Mouse (Mus musculus): ENCODE measurements at regions not wholly inside any gene's neighbourhood (a gene's known extent, or its start where the extent isn't known, plus 50 kb on each side); places are given as distances from the start of the nearest gene placed in this dataset.

DNA sequence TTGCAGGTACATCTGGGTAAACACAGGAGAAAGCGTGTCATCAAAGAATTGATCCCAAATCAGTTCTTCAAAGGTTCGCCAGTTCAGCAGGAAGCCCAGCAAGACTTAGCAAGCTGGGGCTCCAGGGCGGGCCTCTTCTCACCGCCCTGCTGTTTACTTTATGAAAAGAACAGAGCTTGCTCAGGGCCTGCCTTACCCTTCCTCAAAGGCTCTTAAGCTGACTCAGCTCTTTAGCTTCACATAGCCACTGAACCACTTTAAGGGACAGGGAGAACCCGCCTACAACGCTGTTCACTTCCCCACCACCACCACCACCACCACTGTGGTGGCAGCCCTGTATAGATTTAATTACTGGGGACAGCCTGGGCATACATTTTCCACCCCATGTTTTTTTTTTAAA, 148.5 kb downstream of the Clic5 start:
- Histone ChIP-seq H3K9me3 (ENCODE audit: control insufficient read depth, low read length) (no peaks in the 10 kb centered on the region), H3K27ac (replicated peaks; ENCODE audit: low read depth, low read length) (no peak overlapping the region), H3K4me3 (replicated peaks; ENCODE audit: low read depth, low read length) (no peak overlapping the region), H3K4me1 (ENCODE audit: control insufficient read depth, insufficient read depth, low read length) (no peaks in the 10 kb centered on the region), H3K4me2 (ENCODE audit: low read length) (no peak overlapping the region), H3K36me3 (ENCODE audit: control insufficient read depth, insufficient read depth, low read length) (no peaks in the 10 kb centered on the region), H3K27me3 (ENCODE audit: control insufficient read depth, insufficient read depth, low read length) (no peaks in the 10 kb centered on the region), H3K9ac (replicated peaks; ENCODE audit: low read length) (no peak overlapping the region)
- WGBS = 33% methylated on average over 6 of the region's 6 CpGs
- no peak for DNase-seq
- ATAC-seq (ENCODE audit: low FRiP score, low TSS enrichment) = no peak

- Histone ChIP-seq H3K27ac (replicated peaks; ENCODE audit: low read depth, low read length) (no peak overlapping the region), H3K4me3 (replicated peaks; ENCODE audit: low read depth, low read length) (no peak overlapping the region), H3K4me1 (ENCODE audit: control insufficient read depth, insufficient read depth, low read length) (no peaks in the 10 kb centered on the region), H3K9ac (replicated peaks; ENCODE audit: low read length) (no peak overlapping the region), H3K36me3 (ENCODE audit: control insufficient read depth, insufficient read depth, low read length) (no peaks in the 10 kb centered on the region), H3K9me3 (ENCODE audit: control insufficient read depth, low read length) (no peaks in the 10 kb centered on the region), H3K4me2 (ENCODE audit: low read length) (no peak overlapping the region), H3K27me3 (ENCODE audit: control insufficient read depth, insufficient read depth, low read length) (no peaks in the 10 kb centered on the region)
- ATAC-seq (ENCODE audit: low FRiP score, low TSS enrichment) (no peak), DNase-seq (no peak)
- 85% methylated on average over 5 of the region's 5 CpGs for WGBS
Measured at GRCm38 (mm10) chr17:44337253-44337652, 148.9 kb downstream of the Clic5 start.

DNA sequence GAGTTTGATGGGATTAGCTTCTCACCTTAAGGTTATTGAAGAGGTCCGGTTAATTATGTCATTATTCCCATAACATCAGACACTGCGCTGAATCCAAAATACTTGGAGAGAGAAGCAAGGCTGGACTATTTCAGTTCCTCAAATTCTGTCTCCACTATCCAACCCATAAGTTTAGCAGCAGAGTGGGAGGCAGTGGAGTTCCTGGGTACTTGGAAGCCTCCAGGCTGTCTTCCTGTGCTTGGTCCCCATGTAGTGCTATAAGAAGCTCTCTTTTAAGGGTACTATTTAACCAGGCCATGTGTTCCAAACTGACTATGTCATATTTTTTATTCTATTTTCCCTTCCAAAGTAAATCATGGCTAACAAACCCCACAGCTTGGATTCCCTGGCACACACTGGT, 156.2 kb downstream of the Clic5 start:
- H3K9me3 ChIP-seq (ENCODE audit: control insufficient read depth, low read length) = no peaks in the 10 kb centered on the region
- 91% methylated on average over 2 of the region's 2 CpGs for WGBS
- no peak for ATAC-seq (ENCODE audit: low FRiP score, low TSS enrichment)
- H3K27me3 ChIP-seq (ENCODE audit: control insufficient read depth, insufficient read depth, low read length) = no peaks in the 10 kb centered on the region
- no peak overlapping the region for H3K4me2 ChIP-seq (ENCODE audit: low read length)
- H3K4me1 ChIP-seq (ENCODE audit: control insufficient read depth, insufficient read depth, low read length) = no peaks in the 10 kb centered on the region
- H3K4me3 ChIP-seq (replicated peaks; ENCODE audit: low read depth, low read length) = no peak overlapping the region
- no peak overlapping the region for H3K9ac ChIP-seq (replicated peaks; ENCODE audit: low read length)
- DNase-seq = no peak
- H3K36me3 ChIP-seq (ENCODE audit: control insufficient read depth, insufficient read depth, low read length) = no peaks in the 10 kb centered on the region
- H3K27ac ChIP-seq (replicated peaks; ENCODE audit: low read depth, low read length) = no peak overlapping the region

GRCm38 (mm10) chr17:44345374-44345773, 157.0 kb downstream of the Clic5 start:
- Histone ChIP-seq H3K4me3 (replicated peaks; ENCODE audit: low read depth, low read length) (no peak overlapping the region), H3K4me1 (ENCODE audit: control insufficient read depth, insufficient read depth, low read length) (no peaks in the 10 kb centered on the region), H3K9me3 (ENCODE audit: control insufficient read depth, low read length) (no peaks in the 10 kb centered on the region), H3K9ac (replicated peaks; ENCODE audit: low read length) (no peak overlapping the region), H3K4me2 (ENCODE audit: low read length) (no peak overlapping the region), H3K27me3 (ENCODE audit: control insufficient read depth, insufficient read depth, low read length) (no peaks in the 10 kb centered on the region), H3K36me3 (ENCODE audit: control insufficient read depth, insufficient read depth, low read length) (no peaks in the 10 kb centered on the region), H3K27ac (replicated peaks; ENCODE audit: low read depth, low read length) (no peak overlapping the region)
- ATAC-seq (ENCODE audit: low FRiP score, low TSS enrichment) = no peak
- no peak for DNase-seq
- 89% methylated on average over 2 of the region's 2 CpGs for whole genome bisulfite sequencing

DNA sequence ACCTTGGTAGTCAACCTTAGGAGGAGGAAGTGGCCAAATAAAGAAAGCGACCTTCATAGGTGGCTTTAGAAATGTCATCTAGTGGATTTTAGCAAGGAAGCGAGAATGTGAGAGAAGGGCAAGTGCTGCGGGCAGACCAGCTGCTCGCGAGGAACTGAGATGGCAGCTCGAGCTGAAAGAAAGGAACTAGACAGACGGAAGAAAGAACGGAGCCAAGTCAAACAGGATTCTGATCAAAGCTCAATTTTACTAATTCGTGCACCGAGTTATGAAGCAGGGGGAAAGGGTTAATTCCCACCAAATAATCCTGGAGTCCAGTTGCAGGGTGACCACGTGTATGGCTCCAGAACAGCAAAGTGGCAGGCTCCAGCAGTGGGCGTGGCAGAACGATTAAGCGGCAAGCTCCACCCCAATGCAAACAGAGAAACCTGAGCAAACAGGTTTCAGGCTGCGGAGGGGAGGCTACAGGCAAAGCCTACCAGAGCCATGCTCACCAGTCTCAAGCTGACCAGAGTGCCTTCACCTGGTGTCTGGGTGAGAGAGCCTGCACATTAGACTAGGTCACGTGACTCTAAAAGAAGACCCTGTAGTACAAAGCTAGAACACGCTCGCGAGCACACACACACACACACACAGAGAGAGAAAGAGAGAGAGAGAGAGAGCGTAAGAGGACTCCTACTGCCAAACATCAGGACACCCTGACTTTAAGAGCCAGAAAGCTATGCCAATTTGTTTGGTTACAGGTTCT, 162.0 kb downstream of the Clic5 start:
- no peak overlapping the region for H3K4me2 ChIP-seq (ENCODE audit: low read length)
- no peaks in the 10 kb centered on the region for H3K4me1 ChIP-seq (ENCODE audit: control insufficient read depth, insufficient read depth, low read length)
- H3K9ac ChIP-seq (replicated peaks; ENCODE audit: low read length) = no peak overlapping the region
- 63% methylated on average over 20 of the region's 20 CpGs for WGBS
- no peaks in the 10 kb centered on the region for H3K9me3 ChIP-seq (ENCODE audit: control insufficient read depth, low read length)
- no peak overlapping the region for H3K4me3 ChIP-seq (replicated peaks; ENCODE audit: low read depth, low read length)
- no peak overlapping the region for H3K27ac ChIP-seq (replicated peaks; ENCODE audit: low read depth, low read length)
- no peaks in the 10 kb centered on the region for H3K36me3 ChIP-seq (ENCODE audit: control insufficient read depth, insufficient read depth, low read length)
- DNase-seq (no peak), ATAC-seq (ENCODE audit: low FRiP score, low TSS enrichment) (no peak)
- H3K27me3 ChIP-seq (ENCODE audit: control insufficient read depth, insufficient read depth, low read length) = no peaks in the 10 kb centered on the region

- no peak overlapping the region for H3K27ac ChIP-seq (replicated peaks; ENCODE audit: low read depth, low read length)
- H3K4me3 ChIP-seq (replicated peaks; ENCODE audit: low read depth, low read length) = no peak overlapping the region
- ATAC-seq (ENCODE audit: low FRiP score, low TSS enrichment) = no peak
- 89% methylated on average over 4 of the region's 4 CpGs for WGBS
- H3K36me3 ChIP-seq (ENCODE audit: control insufficient read depth, insufficient read depth, low read length) = no peaks in the 10 kb centered on the region
- no peaks in the 10 kb centered on the region for H3K27me3 ChIP-seq (ENCODE audit: control insufficient read depth, insufficient read depth, low read length)
- H3K9me3 ChIP-seq (ENCODE audit: control insufficient read depth, low read length) = no peaks in the 10 kb centered on the region
- no peak overlapping the region for H3K4me2 ChIP-seq (ENCODE audit: low read length)
- H3K4me1 ChIP-seq (ENCODE audit: control insufficient read depth, insufficient read depth, low read length) = no peaks in the 10 kb centered on the region
- DNase-seq = no peak
- no peak overlapping the region for H3K9ac ChIP-seq (replicated peaks; ENCODE audit: low read length)
Measured at GRCm38 (mm10) chr17:44350949-44351244, 162.5 kb downstream of the Clic5 start.

DNA sequence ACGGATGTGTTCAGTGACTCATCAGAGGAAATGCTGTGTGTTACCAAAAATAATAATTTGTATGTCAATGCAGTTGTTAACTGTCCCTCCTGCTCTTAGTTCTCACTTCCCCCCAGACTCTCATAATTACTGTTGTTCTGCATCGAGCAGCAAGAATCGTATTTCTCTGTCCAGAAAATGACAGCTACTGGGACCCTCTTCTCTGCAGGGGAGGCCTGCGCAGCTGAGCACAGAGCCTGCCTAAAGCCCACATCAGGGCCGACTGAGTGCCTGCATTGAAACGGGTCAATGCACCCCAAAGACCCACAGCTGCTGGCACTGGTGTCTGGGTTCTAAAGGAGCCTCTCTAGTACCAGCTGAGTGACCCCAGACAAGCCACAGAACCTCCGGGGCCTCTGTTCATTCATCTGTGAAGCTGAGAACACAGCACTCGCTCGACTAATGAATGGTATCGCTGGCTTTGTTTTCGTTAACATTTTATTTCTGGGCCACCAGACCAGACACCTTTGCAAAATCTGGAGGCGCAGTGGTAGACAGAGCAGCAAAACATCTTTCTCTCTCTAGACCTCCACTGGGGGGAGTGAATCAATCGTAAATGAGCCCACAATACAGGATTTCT, 163.2 kb downstream of the Clic5 start:
- Histone ChIP-seq H3K9me3 (ENCODE audit: control insufficient read depth, low read length) (no peaks in the 10 kb centered on the region), H3K4me2 (ENCODE audit: low read length) (peak overlapping the region; percentile 6; the same call in 1 of the 2 replicates), H3K4me1 (ENCODE audit: control insufficient read depth, insufficient read depth, low read length) (no peaks in the 10 kb centered on the region), H3K27me3 (ENCODE audit: control insufficient read depth, insufficient read depth, low read length) (no peaks in the 10 kb centered on the region), H3K36me3 (ENCODE audit: control insufficient read depth, insufficient read depth, low read length) (no peaks in the 10 kb centered on the region), H3K27ac (replicated peaks; ENCODE audit: low read depth, low read length) (no peak overlapping the region), H3K9ac (replicated peaks; ENCODE audit: low read length) (no peak overlapping the region), H3K4me3 (replicated peaks; ENCODE audit: low read depth, low read length) (no peak overlapping the region)
- DNase-seq = peak; percentile 39
- WGBS = 25% methylated on average over 13 of the region's 13 CpGs
- ATAC-seq (ENCODE audit: low FRiP score, low TSS enrichment) = no peak

DNA sequence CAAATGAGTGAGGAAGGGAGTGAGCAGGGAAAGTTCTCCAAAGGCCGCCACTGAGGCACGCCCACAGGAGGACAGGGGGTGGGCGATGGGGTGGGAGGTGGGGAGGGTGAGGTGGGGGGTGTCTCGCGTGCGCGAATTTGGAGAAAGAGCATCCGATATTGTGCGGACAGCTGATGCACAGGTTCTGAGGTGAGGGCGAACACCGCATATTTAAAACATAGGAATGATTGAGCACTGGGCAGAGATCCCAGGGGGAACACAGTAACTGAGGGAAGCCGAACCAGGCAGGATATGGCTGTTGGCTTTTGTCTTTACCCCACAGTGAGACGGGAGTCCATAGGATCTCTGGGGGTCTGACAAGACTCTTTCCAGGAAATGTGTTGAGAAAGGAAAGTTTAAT, 163.8 kb downstream of the Clic5 start:
- Histone ChIP-seq H3K9ac (replicated peaks; ENCODE audit: low read length) (no peak overlapping the region), H3K27ac (replicated peaks; ENCODE audit: low read depth, low read length) (no peak overlapping the region), H3K9me3 (ENCODE audit: control insufficient read depth, low read length) (no peaks in the 10 kb centered on the region), H3K4me1 (ENCODE audit: control insufficient read depth, insufficient read depth, low read length) (no peaks in the 10 kb centered on the region), H3K27me3 (ENCODE audit: control insufficient read depth, insufficient read depth, low read length) (no peaks in the 10 kb centered on the region), H3K36me3 (ENCODE audit: control insufficient read depth, insufficient read depth, low read length) (no peaks in the 10 kb centered on the region), H3K4me2 (ENCODE audit: low read length) (peak overlapping the region; percentile 6; the same call in 1 of the 2 replicates), H3K4me3 (replicated peaks; ENCODE audit: low read depth, low read length) (no peak overlapping the region)
- DNase-seq = no peak
- no peak for ATAC-seq (ENCODE audit: low FRiP score, low TSS enrichment)
- WGBS = 76% methylated on average over 13 of the region's 13 CpGs

GRCm38 (mm10) chr17:44363111-44363510, 174.7 kb downstream of the Clic5 start:
- ATAC-seq (ENCODE audit: low FRiP score, low TSS enrichment) = no peak
- H3K9me3 ChIP-seq (ENCODE audit: control insufficient read depth, low read length) = no peaks in the 10 kb centered on the region
- H3K9ac ChIP-seq (replicated peaks; ENCODE audit: low read length) = no peak overlapping the region
- H3K4me2 ChIP-seq (ENCODE audit: low read length) = no peak overlapping the region
- no peaks in the 10 kb centered on the region for H3K4me1 ChIP-seq (ENCODE audit: control insufficient read depth, insufficient read depth, low read length)
- no peak overlapping the region for H3K27ac ChIP-seq (replicated peaks; ENCODE audit: low read depth, low read length)
- H3K36me3 ChIP-seq (ENCODE audit: control insufficient read depth, insufficient read depth, low read length) = no peaks in the 10 kb centered on the region
- 88% methylated on average over 4 of the region's 4 CpGs for WGBS
- DNase-seq = no peak
- no peak overlapping the region for H3K4me3 ChIP-seq (replicated peaks; ENCODE audit: low read depth, low read length)
- H3K27me3 ChIP-seq (ENCODE audit: control insufficient read depth, insufficient read depth, low read length) = no peaks in the 10 kb centered on the region

Measured in midbrain, embryonic 14.5 days (tissue).